Mouse (Mus musculus) spleen, postnatal 36 days (tissue): Measurements from ENCODE around the gene Fam19a4.
"Not testable (repeated sequence)": the region's sequence is repeated elsewhere in the genome, so short reads cannot be mapped to it uniquely, and the experiment has no call there.

Experiments used
- DNase-seq, 2 experiments: peaks; one replicate each; pipeline ENCODE4 v3.0.0; 2022; ENCODE audit warnings: low spot score in 2 of 2, mixed read lengths in 1 of 2

Fam19a4 gene

DNA sequence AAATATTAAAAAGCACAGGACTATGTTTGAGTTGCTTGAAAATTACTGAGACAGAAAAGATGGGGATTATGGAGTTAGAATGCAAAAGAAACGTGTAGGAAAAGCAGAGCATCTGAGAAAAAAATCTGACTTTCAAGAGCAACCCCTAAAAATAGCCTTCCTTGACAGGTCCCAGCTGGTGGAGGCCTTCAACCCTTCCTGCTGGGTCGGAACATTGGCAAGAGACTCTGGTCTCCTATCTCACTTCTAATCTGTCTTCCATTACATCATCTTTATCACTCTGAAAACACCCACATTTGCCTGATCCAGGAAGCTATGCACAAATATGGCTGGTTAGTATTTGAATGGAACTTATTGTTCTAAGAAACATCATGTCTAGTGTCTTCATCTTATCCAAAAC, 115.4 kb downstream of the Fam19a4 start:
- DNase-seq = no peak

GRCm38 (mm10) chr6:96935776-96936175, 124.4 kb downstream of the Fam19a4 start:
- no peak for DNase-seq

DNA sequence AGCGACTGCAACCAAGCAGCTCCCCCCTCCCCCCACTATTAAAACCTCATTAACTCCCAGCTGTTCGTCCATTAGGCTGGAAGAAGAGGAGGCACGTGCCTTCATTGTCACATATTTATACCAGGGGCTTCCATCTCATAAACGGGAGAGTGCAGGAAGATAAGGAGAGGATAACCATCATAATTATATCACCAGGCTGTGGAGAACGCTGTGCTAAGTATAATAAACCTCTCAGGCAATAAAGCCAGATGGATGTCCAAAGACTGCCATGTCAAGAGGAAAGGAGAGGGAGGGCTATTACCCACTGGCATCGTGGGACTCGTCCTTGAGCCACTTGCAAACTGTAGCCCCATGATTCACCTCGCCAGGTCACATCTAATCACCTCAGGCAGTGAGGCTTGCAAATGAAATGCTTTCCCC, 151.1 kb downstream of the Fam19a4 start:
- DNase-seq = no peak

GRCm38 (mm10) chr6:96877105-96877504, 183.1 kb downstream of the Fam19a4 start:
- DNase-seq = not testable (repeated sequence)

DNA sequence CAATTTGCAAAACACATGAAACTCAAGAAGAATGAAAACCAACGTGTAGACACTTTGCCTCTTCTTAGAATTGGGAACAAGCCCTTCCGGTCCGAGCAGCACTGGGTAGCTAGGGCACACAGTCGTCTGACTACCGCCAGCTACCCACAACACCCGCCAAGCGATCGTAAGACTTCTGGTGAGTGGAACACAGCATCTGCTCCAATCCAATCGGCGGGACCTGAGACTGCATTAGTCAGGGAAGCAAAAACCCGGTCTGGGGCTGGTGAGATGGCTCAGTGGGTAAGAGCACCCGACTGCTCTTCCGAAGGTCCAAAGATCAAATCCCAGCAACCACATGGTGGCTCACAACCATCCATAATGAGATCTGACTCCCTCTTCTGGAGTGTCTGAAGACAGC, 183.6 kb downstream of the Fam19a4 start:
- DNase-seq = not testable (repeated sequence)

DNA sequence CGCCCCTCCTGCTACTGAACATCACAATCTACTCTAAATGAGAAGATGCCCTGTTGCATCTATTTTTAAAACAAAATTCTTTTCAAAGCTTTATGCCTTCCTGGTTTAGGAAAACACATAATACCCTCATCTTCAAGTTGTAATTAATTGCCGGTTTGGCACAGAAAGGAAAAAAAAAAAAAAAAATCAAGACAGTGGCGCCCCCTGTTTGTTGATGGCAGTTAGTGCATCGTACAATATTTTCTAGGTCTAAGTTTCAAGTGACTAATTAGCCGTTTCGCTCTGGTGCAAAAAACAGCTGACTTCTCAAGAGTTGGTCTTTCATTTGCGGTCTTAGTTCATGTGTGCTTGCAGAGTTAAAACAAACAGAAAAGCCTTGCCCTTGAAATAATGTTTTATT, 207.1 kb downstream of the Fam19a4 start:
- no peak for DNase-seq

- no peak for DNase-seq
Measured at GRCm38 (mm10) chr6:96843944-96844343, 216.3 kb downstream of the Fam19a4 start.

DNA sequence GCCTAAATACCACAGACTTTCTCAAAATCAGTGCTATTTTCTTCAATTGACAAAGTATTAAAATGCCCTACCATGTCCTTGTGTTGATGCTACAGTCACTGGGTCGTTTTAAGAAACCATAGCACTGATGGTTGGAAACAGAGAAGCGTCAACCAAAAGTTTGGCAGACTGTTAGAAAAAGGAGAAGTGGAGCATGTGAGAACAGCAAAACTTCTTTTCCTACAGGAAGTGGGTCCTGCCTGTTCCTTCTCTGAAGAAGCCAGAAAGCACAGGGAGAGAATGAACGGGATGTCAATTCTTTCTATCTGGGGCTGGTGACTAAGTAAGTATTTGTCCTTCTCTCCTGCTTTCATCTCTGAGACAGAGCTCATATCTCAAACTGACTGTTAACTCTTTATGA, 219.6 kb downstream of the Fam19a4 start:
- DNase-seq = no peak

- no peak for DNase-seq
Measured at GRCm38 (mm10) chr6:96826626-96827025, 233.6 kb downstream of the Fam19a4 start.

DNA sequence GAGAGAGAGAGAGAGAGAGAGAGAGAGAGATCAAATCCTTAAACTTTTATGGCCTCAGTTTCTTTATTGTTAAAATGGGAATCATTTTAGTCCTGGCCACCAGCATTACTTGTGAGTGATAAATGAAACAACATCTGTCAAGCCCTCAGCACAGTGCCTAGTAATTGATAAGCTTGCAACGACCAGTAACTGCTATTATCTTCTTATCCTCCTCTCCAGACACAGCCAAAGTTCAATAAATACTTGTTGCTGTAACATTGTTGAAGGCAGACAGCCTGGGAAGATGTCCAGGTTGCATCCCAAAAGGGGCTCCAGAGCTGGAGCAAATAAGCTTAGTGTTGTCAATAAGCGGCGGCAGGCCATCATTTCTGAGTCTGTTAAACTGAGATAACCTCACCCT, 257.2 kb downstream of the Fam19a4 start:
- DNase-seq = no peak

GRCm38 (mm10) chr6:96798746-96799145, 261.5 kb downstream of the Fam19a4 start:
- DNase-seq = no peak

- no peak for DNase-seq
Measured at GRCm38 (mm10) chr6:96797451-96797850, 262.8 kb downstream of the Fam19a4 start.
